Mouse (Mus musculus) small intestine, adult 2 months (tissue): Measurements from ENCODE around the gene Rgcc. TPM values are rescaled to one million over a fixed set of nuclear protein-coding genes. Genes with fewer than 3 reads are reported as not detected.

Source experiments
- H3K27ac ChIP-seq: fragments of 200-500 bp; 2 replicates; pipeline ENCODE4 v1.5.1; 2012; ENCODE audit warnings: low read depth, low read length, control low read depth, inconsistent platforms; ENCODE audit not compliant: insufficient read depth
- H3K27me3 ChIP-seq: fragments of 200-500 bp; 2 replicates; pipeline ENCODE4 v1.6.1; 2012; ENCODE audit warnings: mild to moderate bottlenecking, moderate library complexity, low read length, inconsistent platforms; ENCODE audit not compliant: control insufficient read depth, insufficient read depth
- H3K36me3 ChIP-seq: fragments of 200-500 bp; 2 replicates; pipeline ENCODE4 v1.6.1; 2012; ENCODE audit warnings: mild to moderate bottlenecking, low read length, control low read depth, inconsistent platforms; ENCODE audit not compliant: control insufficient read depth, insufficient read depth
- H3K4me1 ChIP-seq: fragments of 200-500 bp; 2 replicates; pipeline ENCODE4 v1.6.1; 2012; ENCODE audit warnings: low read length, inconsistent platforms, mixed read lengths; ENCODE audit not compliant: control insufficient read depth, insufficient read depth, insufficient read length
- H3K4me3 ChIP-seq: fragments of 200-500 bp; 2 replicates; pipeline ENCODE4 v1.5.1; 2012; ENCODE audit warnings: low read depth, mild to moderate bottlenecking, control low read depth, inconsistent platforms, low read length, moderate library complexity
- CTCF ChIP-seq: fragments of 200-500 bp; IDR thresholded peaks from 2 replicates; pipeline ENCODE4 v1.5.1; 2012; ENCODE audit warnings: low read depth, mild to moderate bottlenecking, control low read depth, inconsistent platforms, low read length, moderate library complexity, mixed read lengths; ENCODE audit not compliant: insufficient replicate concordance, insufficient read length; ENCODE audit errors: extremely low read depth
- POLR2A ChIP-seq: fragments of 200-500 bp; IDR thresholded peaks from 2 replicates; pipeline ENCODE4 v1.6.1; 2012; ENCODE audit warnings: low read depth, mild to moderate bottlenecking, control low read depth, inconsistent platforms, low read length, moderate library complexity
- WGBS: fragments of 180-500 bp; shearing (Covaris S2); methylation state at CpG from one replicate; pipeline ENCODE4 v1.1.7; 2018; 5-methylcytosine and 5-hydroxymethylcytosine counted together
- polyA plus RNA-seq: library from polyadenylated mRNA; depleted of rRNA; stranded (reverse); fragments of >200 nt; gene quantifications from 2 replicates; pipeline ENCODE4 v1.2.3, GENCODE M21; 2012

Gene Rgcc
- polyA plus RNA-seq, 1 experiment = 42.1 TPM

- 52% methylated on average over 5 of the region's 5 CpGs for WGBS
- no peaks in the 10 kb centered on the region for H3K27me3 ChIP-seq
- H3K4me1 ChIP-seq = peaks cover 18% of the 10 kb centered on the region
- TF ChIP-seq POLR2A = no peak
- TF ChIP-seq CTCF = no peak
- no peaks in the 10 kb centered on the region for H3K36me3 ChIP-seq
- no peak overlapping the region for H3K4me3 ChIP-seq
- no peak overlapping the region for H3K27ac ChIP-seq
Measured at GRCm38 (mm10) chr14:79256656-79257055, 44.8 kb downstream of the Rgcc start.

DNA sequence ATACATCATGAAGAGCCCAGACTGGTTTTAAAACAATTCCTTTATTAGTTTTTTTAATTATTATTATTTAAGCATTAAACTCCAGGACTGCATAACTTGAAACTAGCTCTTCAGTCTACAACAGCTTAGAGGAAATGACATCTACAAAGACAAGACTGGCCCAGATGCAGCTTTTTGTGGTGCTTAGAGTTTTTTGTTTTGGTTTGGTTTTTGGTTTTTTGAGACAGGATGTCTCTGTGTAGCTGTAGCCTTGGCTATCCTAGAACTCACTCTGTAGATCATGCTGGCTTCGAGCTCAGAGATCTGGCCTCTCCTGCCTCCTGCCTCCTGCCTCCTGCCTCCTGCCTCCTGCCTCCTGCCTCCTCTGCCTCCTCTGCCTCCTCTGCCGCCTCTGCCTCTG is 45.7 kb downstream of the Rgcc start:
- H3K4me3 ChIP-seq = no peak overlapping the region
- WGBS = 87% methylated on average over 2 of the region's 2 CpGs
- TF ChIP-seq CTCF (no peak), POLR2A (no peak)
- no peaks in the 10 kb centered on the region for H3K36me3 ChIP-seq
- H3K27ac ChIP-seq = no peak overlapping the region
- H3K27me3 ChIP-seq = no peaks in the 10 kb centered on the region
- peaks cover 18% of the 10 kb centered on the region for H3K4me1 ChIP-seq

DNA sequence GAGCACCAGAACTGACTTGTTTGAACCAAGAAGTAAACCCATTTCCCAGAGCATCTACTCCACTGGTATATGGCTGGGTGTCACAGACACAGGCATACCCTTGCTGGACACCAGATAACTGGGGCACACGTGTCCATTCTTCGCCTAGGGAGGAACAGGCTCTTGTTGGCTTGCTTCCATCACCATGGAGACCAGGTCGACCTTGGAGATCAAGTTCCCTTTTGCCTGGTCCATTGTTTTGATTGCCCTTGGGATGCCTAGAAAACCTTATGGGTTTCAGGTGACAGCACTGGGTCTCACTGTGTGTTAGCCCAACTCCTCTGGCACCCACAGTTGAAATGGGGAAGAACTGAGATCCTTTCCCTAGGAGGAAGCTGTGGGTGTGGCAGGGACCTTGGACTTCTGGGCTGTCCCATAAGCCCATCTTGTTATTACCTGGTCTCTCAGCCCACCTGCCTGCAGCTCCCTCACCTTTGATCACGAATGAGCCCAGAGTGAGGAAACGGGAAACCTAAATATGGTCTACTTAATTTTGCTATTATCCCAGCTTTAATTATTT is 49.6 kb downstream of the Rgcc start:
- peaks cover 8% of the 10 kb centered on the region; the same call in 1 of the 2 replicates for H3K4me1 ChIP-seq
- WGBS = 27% methylated on average over 5 of the region's 5 CpGs
- H3K27ac ChIP-seq = no peak overlapping the region
- TF ChIP-seq CTCF (no peak), POLR2A (no peak)
- no peak overlapping the region for H3K4me3 ChIP-seq
- H3K36me3 ChIP-seq = no peaks in the 10 kb centered on the region
- no peaks in the 10 kb centered on the region for H3K27me3 ChIP-seq

DNA sequence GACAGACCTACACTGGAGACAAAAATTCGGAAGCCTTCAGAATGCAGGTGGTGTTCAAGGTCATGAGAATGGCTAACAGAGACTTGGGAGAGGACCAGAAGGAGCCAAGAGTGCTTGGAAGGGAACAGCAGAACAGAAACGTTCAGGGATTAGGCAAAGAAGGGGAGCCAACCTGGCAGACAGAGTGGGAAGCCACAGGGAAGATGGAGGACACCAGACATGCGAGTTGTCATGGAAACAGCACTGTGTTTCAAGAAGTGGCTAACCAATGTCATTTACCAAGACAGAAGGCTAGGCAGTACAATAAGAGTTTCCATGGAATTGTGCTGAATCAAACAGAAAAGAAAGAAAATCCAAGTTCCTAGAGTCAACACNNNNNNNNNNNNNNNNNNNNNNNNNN is 56.9 kb downstream of the Rgcc start:
- 66% methylated on average over 3 of the region's 3 CpGs for WGBS
- no peaks in the 10 kb centered on the region for H3K4me1 ChIP-seq
- no peak overlapping the region for H3K4me3 ChIP-seq
- no peak for TF ChIP-seq CTCF
- no peak for TF ChIP-seq POLR2A
- H3K27me3 ChIP-seq = no peaks in the 10 kb centered on the region; the same call in 1 of the 2 replicates
- no peak overlapping the region for H3K27ac ChIP-seq
- H3K36me3 ChIP-seq = no peaks in the 10 kb centered on the region

DNA sequence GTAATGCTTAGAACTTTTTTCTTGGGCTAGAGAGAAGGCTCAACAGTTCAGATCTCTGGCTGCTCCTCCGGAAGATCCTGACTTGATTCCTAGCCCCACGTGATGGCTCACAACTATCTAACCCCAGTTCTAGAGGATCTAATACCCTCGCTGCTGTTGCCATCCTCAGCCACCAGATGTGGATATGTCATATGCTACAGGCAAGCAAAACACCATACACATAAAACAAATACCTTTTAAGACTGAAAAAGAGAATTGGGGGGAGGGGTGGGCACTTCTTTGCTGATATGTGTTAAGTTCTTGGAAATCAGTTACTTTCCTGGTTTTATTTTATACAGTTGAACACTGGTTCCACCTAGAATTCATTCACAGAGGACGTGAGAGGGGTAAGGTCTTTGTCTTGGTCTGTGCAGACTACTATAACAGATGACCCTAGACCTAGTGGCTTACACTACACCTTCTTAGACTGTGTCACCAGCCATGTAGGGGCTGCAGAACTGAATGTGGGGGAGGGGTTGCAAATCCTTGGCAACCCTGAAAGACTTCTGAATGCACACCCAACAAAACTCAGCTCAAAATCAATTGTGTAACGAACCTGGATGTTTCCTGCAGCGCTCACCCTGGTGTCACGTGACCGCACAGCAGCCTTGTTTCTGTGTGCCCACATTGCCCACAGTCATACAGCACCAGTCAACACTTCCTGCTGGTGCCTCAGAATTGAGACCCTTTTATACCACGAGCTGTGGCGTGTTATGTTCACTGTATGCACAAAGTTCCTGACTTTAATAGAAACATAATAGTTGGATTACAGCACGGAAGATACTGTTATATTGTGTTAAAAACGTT is 58.2 kb downstream of the Rgcc start:
- TF ChIP-seq CTCF = no peak
- no peak for TF ChIP-seq POLR2A
- H3K4me3 ChIP-seq = no peak overlapping the region
- 80% methylated on average over 12 of the region's 12 CpGs for WGBS
- no peaks in the 10 kb centered on the region; the same call in 1 of the 2 replicates for H3K27me3 ChIP-seq
- H3K36me3 ChIP-seq = no peaks in the 10 kb centered on the region
- no peak overlapping the region for H3K27ac ChIP-seq
- no peaks in the 10 kb centered on the region for H3K4me1 ChIP-seq

DNA sequence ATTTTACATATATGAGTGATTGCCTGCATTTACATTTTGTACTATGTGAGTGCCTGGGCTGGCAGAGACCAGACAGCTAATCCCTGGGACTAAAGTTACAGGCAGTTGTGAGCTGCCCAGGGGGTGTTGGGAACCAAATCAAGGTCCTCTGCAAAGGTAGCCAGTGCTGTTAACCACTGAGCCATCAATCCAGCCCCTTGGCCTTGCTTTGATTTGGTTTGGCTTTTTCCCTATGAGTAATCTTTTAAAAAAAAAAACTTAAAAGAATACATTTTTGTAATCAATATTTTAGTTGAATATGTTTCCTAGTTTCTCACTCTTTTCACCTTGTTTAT is 59.1 kb downstream of the Rgcc start:
- Histone ChIP-seq H3K27ac (no peak overlapping the region), H3K4me1 (no peaks in the 10 kb centered on the region), H3K4me3 (no peak overlapping the region), H3K27me3 (no peaks in the 10 kb centered on the region; the same call in 1 of the 2 replicates), H3K36me3 (no peaks in the 10 kb centered on the region)
- no peak for TF ChIP-seq POLR2A
- TF ChIP-seq CTCF = no peak

DNA sequence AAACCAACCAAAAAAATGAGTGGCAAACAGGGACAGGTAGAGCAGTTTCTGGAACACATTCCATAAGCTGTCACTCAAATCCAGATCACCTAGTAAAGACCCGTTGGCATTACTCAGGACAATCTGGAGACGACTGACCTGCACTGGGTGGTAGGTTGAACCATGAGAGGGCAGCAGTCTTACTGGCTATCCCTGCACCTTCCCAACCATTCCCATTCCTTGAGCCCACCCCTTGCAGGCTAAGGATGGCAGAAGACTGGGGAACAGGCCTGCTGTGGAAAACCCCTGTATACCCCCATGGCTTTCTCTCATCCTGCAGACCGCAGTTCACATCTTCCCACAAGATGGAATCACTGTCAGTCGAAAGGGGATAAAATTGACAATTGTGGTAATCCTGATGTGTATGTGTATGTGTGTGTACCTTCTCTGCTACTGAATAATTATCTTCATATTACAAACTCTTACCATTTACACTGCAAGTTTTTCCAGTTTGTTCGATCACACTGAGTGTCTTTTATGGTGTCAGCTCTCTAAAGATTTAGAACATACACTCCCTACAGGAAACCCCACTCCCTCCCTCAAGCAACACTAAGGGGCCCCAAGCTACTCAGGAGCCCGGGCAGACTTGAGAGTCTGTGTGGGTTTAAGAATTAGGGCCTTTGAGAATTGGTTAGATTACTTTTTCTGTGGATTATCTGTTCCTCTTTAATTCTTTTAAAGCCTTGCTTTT is 59.6 kb downstream of the Rgcc start:
- no peaks in the 10 kb centered on the region for H3K36me3 ChIP-seq
- no peak for TF ChIP-seq CTCF
- TF ChIP-seq POLR2A = no peak
- H3K27ac ChIP-seq = no peak overlapping the region
- no peaks in the 10 kb centered on the region for H3K4me1 ChIP-seq
- whole genome bisulfite sequencing = 78% methylated on average over 6 of the region's 6 CpGs
- no peak overlapping the region for H3K4me3 ChIP-seq
- no peaks in the 10 kb centered on the region; the same call in 1 of the 2 replicates for H3K27me3 ChIP-seq
